Mouse (Mus musculus) forebrain, embryonic 14.5 days (tissue): ENCODE results near the gene Gm28079. TPM values are rescaled to one million over a fixed set of nuclear protein-coding genes. Genes with fewer than 3 reads are reported as not detected.
"Not testable (repeated sequence)": the region's sequence is repeated elsewhere in the genome, so short reads cannot be mapped to it uniquely, and the experiment has no call there.

ENCODE experiments used
- ATAC-seq: fragments of 200-750 bp; cut with Nextera tagmentation; 2 replicates; pipeline ENCODE4 v1.8.0; 2017; ENCODE audit warnings: mild to moderate bottlenecking, moderate library complexity
- DNase-seq: peaks from one replicate; pipeline ENCODE4 v3.0.0-alpha.2; 2015; ENCODE audit warnings: low spot score
- H3K27ac ChIP-seq: fragments of 300-500 bp; sonication (generic); 2 replicates; pipeline ENCODE4 v1.5.1; 2014; ENCODE audit warnings: low read depth, mild to moderate bottlenecking, control low read depth, low read length, moderate library complexity
- H3K27me3 ChIP-seq: fragments of 300-500 bp; sonication (generic); replicated peaks from 2 replicates; pipeline ENCODE4 v1.6.1; 2014; ENCODE audit warnings: low read length, control low read depth, mixed read lengths; ENCODE audit not compliant: control insufficient read depth, insufficient read depth
- H3K36me3 ChIP-seq: fragments of 300-500 bp; sonication (generic); 2 replicates; pipeline ENCODE4 v1.6.1; 2014; ENCODE audit warnings: low read length, control low read depth; ENCODE audit not compliant: control insufficient read depth, insufficient read depth
- H3K4me1 ChIP-seq: fragments of 300-500 bp; sonication (generic); 2 replicates; pipeline ENCODE4 v1.6.1; 2014; ENCODE audit warnings: antibody characterized with exemption, low read length, control low read depth; ENCODE audit not compliant: control insufficient read depth, insufficient read depth
- H3K4me2 ChIP-seq: fragments of 300-500 bp; sonication (generic); 2 replicates; pipeline ENCODE4 v1.6.1; 2014; ENCODE audit warnings: mild to moderate bottlenecking, control low read depth, low read length
- H3K4me3 ChIP-seq: fragments of 300-500 bp; sonication (generic); 2 replicates; pipeline ENCODE4 v1.5.1; 2014; ENCODE audit warnings: low read depth, low read length, control low read depth
- H3K9ac ChIP-seq: fragments of 300-500 bp; sonication (generic); 2 replicates; pipeline ENCODE4 v1.6.1; 2014; ENCODE audit warnings: mild to moderate bottlenecking, low read length, control low read depth, moderate library complexity
- H3K9me3 ChIP-seq: fragments of 300-500 bp; sonication (generic); replicated peaks from 2 replicates; pipeline ENCODE4 v1.6.1; 2016; ENCODE audit warnings: low read length, control low read depth, mixed read lengths; ENCODE audit not compliant: control insufficient read depth
- WGBS: fragments of 180-500 bp; shearing (Covaris S2); extraction: QIAGEN DNeasy Blood & Tissue Kit; methylation state at CpG from one replicate; pipeline ENCODE4 v1.1.7; 2014; 5-methylcytosine and 5-hydroxymethylcytosine counted together
- polyA plus RNA-seq: library from polyadenylated mRNA; unstranded; fragments of >200 nt; fragmentation: Nextera tagmentation; extraction: Ambion mirVana; gene quantifications from 2 replicates; pipeline ENCODE4 v1.2.1, GENCODE M21; 2014

The Gm28079 gene
- not detected in 2 replicates for polyA plus RNA-seq

DNA sequence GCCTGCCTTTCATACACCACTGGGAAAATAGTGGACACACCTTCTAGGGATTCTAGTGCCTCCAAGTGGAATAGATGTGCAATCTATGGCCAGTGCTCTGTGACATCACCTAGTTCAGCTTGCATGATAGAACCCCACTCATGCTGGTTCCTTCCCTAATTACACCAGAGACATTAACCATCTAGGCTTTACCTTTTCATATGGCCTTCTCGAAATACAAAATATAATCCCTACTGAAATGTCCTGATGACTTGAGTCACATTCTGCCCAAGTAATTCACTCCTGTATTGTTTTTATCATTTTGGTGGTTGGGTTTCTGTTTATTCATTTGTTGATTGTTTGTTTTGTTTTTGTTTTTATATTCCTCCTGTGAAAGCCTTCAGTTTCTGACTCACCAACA lies at the start of gene Gm28079:
Gene Gm28079, minus strand, starts transcription at position 101 of the 400 bp plus-strand sequence.
- not testable (repeated sequence) for H3K9me3 ChIP-seq, H3K36me3 ChIP-seq, H3K4me1 ChIP-seq, H3K27me3 ChIP-seq, H3K4me2 ChIP-seq, DNase-seq, H3K9ac ChIP-seq, H3K27ac ChIP-seq, ATAC-seq, H3K4me3 ChIP-seq
- no CpG with 5 or more reads among the region's 1 CpGs for WGBS
